Mouse (Mus musculus) intestine, embryonic 15.5 days (tissue): Measurements from ENCODE around the gene Hsp90ab1. TPM values are rescaled to one million over a fixed set of nuclear protein-coding genes. Genes with fewer than 3 reads are reported as not detected.

Experiments
- ATAC-seq: fragments of 200-750 bp; cut with Nextera tagmentation; 2 replicates; pipeline ENCODE4 v1.8.0; 2017; ENCODE audit warnings: moderate TSS enrichment, moderate library complexity
- H3K27ac ChIP-seq: fragments of 300-500 bp; sonication (generic); 2 replicates; pipeline ENCODE4 v1.5.1; 2015; ENCODE audit warnings: mild to moderate bottlenecking, inconsistent platforms
- H3K27me3 ChIP-seq: fragments of 300-500 bp; sonication (generic); replicated peaks from 2 replicates; pipeline ENCODE4 v1.6.1; 2015; ENCODE audit warnings: inconsistent platforms
- H3K36me3 ChIP-seq: fragments of 300-500 bp; sonication (generic); 2 replicates; pipeline ENCODE4 v1.6.1; 2015; ENCODE audit warnings: inconsistent platforms
- H3K4me1 ChIP-seq: fragments of 300-500 bp; sonication (generic); replicated peaks from 2 replicates; pipeline ENCODE4 v1.6.1; 2015; ENCODE audit warnings: inconsistent platforms
- H3K4me2 ChIP-seq: fragments of 300-500 bp; sonication (generic); replicated peaks from 2 replicates; pipeline ENCODE4 v1.6.1; 2015; ENCODE audit warnings: mild to moderate bottlenecking, inconsistent platforms
- H3K4me3 ChIP-seq: fragments of 300-500 bp; sonication (generic); replicated peaks from 2 replicates; pipeline ENCODE4 v1.5.1; 2015; ENCODE audit warnings: inconsistent platforms
- H3K9ac ChIP-seq: fragments of 300-500 bp; sonication (generic); 2 replicates; pipeline ENCODE4 v1.6.1; 2015; ENCODE audit warnings: inconsistent platforms
- H3K9me3 ChIP-seq: fragments of 300-500 bp; sonication (generic); 2 replicates; pipeline ENCODE4 v1.6.1; 2016; ENCODE audit warnings: inconsistent platforms
- WGBS: fragments of 180-500 bp; shearing (Covaris S2); methylation state at CpG from one replicate; pipeline ENCODE4 v1.1.7; 2015; 5-methylcytosine and 5-hydroxymethylcytosine counted together
- polyA plus RNA-seq: library from polyadenylated mRNA; unstranded; fragments of >200 nt; fragmentation: Nextera tagmentation; extraction: Ambion mirVana; gene quantifications from 2 replicates; pipeline ENCODE4 v1.2.1, GENCODE M21; 2015

Hsp90ab1 gene
- polyA plus RNA-seq, 1 experiment from 2014 or later = 1,578 TPM

DNA sequence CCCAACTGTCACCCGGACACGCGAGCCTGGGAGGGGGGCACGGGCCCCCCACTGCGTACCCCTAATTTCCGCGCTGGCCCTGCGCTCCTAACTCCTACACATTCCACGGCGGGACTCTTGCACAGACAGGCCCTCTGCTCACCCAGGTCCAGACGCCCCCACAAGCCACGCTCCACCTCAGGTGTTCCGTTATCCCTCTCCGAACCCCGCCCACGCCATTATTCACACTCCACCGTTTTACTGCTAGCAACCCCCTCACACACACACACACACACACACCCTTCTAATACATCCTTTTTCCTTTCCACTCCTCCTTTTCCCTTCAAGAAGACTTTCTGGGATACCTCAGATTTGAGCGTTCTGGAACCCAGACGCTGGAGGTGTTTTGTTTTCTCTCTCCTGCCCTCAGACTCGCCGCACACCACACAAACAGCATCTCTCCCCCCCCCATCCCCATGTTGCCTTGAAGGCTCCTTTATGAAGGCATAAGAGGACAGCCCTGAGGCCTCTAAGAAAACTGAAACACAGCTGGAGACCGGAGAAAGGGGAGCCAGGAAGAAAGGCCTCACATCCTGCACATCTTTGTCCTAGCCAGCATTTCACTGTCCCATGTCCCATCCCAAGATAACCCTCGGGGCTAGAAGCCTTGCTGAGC lies 22.8 kb upstream of the Hsp90ab1 start:
- no peaks in the 10 kb centered on the region for H3K9me3 ChIP-seq
- peak overlapping the region; percentile 64 for H3K9ac ChIP-seq
- ATAC-seq = 0 out of 2 replicates have a peak, but pooled peaks have one; percentile 6
- 0 out of 2 replicates have a peak overlapping the region, but pooled peaks have one; percentile 17 for H3K27ac ChIP-seq
- H3K4me1 ChIP-seq = peaks cover 87% of the 10 kb centered on the region
- no peaks in the 10 kb centered on the region; the same call in 1 of the 2 replicates for H3K27me3 ChIP-seq
- H3K4me2 ChIP-seq = peak overlapping the region; percentile 99
- H3K36me3 ChIP-seq = no peaks in the 10 kb centered on the region
- peak overlapping the region; percentile 56 for H3K4me3 ChIP-seq
- WGBS = 14% methylated on average over 23 of the region's 23 CpGs

- peak overlapping the region; percentile 99 for H3K4me2 ChIP-seq
- no peaks in the 10 kb centered on the region for H3K36me3 ChIP-seq
- H3K9ac ChIP-seq = peak overlapping the region; percentile 64
- no peaks in the 10 kb centered on the region for H3K9me3 ChIP-seq
- peak; percentile 75 for ATAC-seq
- H3K4me3 ChIP-seq = peak overlapping the region; percentile 56
- WGBS = under 1% methylated on average over 58 of the region's 58 CpGs
- peaks cover 86% of the 10 kb centered on the region for H3K4me1 ChIP-seq
- H3K27me3 ChIP-seq = no peaks in the 10 kb centered on the region; the same call in 1 of the 2 replicates
- peak overlapping the region; percentile 34; the same call in 1 of the 2 replicates for H3K27ac ChIP-seq
These were observed 22.0 kb upstream of the Hsp90ab1 start for GRCm38 (mm10) chr17:45594881-45595735.

- WGBS = 52% methylated on average over 8 of the region's 8 CpGs
- H3K9ac ChIP-seq = no peak overlapping the region; the same call in 1 of the 2 replicates
- no peak for ATAC-seq
- H3K36me3 ChIP-seq = no peaks in the 10 kb centered on the region
- no peaks in the 10 kb centered on the region for H3K9me3 ChIP-seq
- no peaks in the 10 kb centered on the region for H3K27me3 ChIP-seq
- peak overlapping the region; percentile 56 for H3K4me3 ChIP-seq
- H3K27ac ChIP-seq = no peak overlapping the region
- H3K4me1 ChIP-seq = peaks cover 77% of the 10 kb centered on the region
- H3K4me2 ChIP-seq = peak overlapping the region; percentile 99
These were observed 21.1 kb upstream of the Hsp90ab1 start for GRCm38 (mm10) chr17:45594195-45594594.

DNA sequence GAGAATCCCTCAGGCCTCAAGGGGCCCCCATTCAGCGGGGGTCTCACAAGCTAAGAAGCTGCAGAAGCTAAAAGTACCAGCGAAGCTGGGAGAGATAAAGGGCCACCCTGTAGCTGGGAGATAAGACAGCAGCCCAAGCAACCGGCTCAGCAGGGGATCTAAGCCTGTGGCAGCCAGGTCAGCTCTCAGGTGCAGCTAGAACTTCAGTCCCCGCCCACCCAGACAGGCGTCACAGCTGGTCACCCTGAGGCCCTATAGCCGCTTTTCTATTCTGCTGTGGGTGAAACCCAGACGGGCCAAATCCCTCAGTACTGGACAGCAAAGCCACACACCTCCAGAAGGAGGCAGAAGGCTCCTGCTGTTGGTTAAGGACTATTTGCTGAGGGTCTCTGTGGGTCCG lies 20.4 kb upstream of the Hsp90ab1 start:
- H3K9me3 ChIP-seq = no peaks in the 10 kb centered on the region
- H3K36me3 ChIP-seq = no peaks in the 10 kb centered on the region
- H3K27ac ChIP-seq = peak overlapping the region; percentile 27; the same call in 1 of the 2 replicates
- 40% methylated on average over 8 of the region's 8 CpGs for WGBS
- H3K27me3 ChIP-seq = no peaks in the 10 kb centered on the region
- H3K4me2 ChIP-seq = peak overlapping the region; percentile 99
- H3K4me3 ChIP-seq = no peak overlapping the region
- H3K9ac ChIP-seq = no peak overlapping the region; the same call in 1 of the 2 replicates
- ATAC-seq = 0 out of 2 replicates have a peak, but pooled peaks have one; percentile 36
- H3K4me1 ChIP-seq = peaks cover 72% of the 10 kb centered on the region

GRCm38 (mm10) chr17:45592606-45593431 lies 19.7 kb upstream of the Hsp90ab1 start:
- Histone ChIP-seq H3K9ac (peak overlapping the region; percentile 17; the same call in 1 of the 2 replicates), H3K4me3 (0 out of 2 replicates have a peak overlapping the region, but pooled peaks have one; percentile 6), H3K4me1 (peaks cover 65% of the 10 kb centered on the region), H3K27ac (peak overlapping the region; percentile 22; the same call in 1 of the 2 replicates), H3K9me3 (no peaks in the 10 kb centered on the region), H3K27me3 (no peaks in the 10 kb centered on the region), H3K36me3 (no peaks in the 10 kb centered on the region), H3K4me2 (peak overlapping the region; percentile 99)
- no peak for ATAC-seq
- WGBS = 45% methylated on average over 8 of the region's 8 CpGs

- no peak for ATAC-seq
- H3K27ac ChIP-seq = no peak overlapping the region
- no peaks in the 10 kb centered on the region for H3K27me3 ChIP-seq
- 43% methylated on average over 16 of the region's 16 CpGs for WGBS
- H3K36me3 ChIP-seq = peaks cover 4% of the 10 kb centered on the region; the same call in 1 of the 2 replicates
- no peaks in the 10 kb centered on the region for H3K9me3 ChIP-seq
- H3K9ac ChIP-seq = peak overlapping the region; percentile 17
- H3K4me2 ChIP-seq = peak overlapping the region; percentile 99
- peaks cover 61% of the 10 kb centered on the region for H3K4me1 ChIP-seq
- 0 out of 2 replicates have a peak overlapping the region, but pooled peaks have one; percentile 6 for H3K4me3 ChIP-seq
These were observed 18.9 kb upstream of the Hsp90ab1 start for GRCm38 (mm10) chr17:45591701-45592605.

DNA sequence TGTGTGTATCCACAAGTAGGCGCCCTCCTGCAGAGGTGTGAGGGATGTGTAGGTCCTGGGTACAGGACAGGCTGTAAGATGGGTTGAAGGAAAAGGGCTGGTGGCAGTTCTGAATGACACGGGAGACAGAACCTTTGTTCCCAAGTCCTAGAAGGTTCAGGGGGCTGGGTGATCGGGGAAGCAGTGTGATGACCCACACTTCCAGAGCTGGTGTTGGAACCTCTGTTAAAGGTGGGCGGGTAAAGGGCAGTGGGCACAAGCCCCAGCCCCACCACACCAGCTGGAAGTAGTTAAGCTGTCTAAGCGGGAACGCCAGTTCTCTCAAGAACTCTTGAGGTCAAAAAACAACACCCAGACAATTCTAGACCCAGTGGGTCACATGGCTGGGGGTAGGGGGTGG lies 17.3 kb upstream of the Hsp90ab1 start:
- peaks cover 52% of the 10 kb centered on the region for H3K4me1 ChIP-seq

DNA sequence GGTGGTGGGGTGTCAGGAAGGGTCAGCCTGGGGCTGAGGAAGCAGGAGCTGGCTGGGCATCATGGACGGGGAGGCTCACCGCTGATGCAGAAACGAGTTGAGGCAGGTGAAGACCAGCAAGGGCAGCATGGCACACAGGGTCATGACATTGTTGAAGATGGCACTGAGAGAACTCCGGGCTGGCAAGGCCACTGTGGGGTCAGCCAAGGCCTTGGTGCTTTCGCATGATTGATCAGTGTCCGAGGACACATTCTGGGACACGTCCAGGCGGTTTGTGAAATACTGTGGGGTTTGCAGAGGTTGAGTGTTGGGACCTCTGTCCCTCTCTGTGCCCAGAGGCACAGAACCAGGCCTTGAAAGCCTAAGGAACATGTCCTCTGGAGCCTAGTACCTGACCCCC lies 16.8 kb upstream of the Hsp90ab1 start:
- Histone ChIP-seq H3K4me3 (no peak overlapping the region), H3K36me3 (peaks cover 5% of the 10 kb centered on the region; the same call in 1 of the 2 replicates), H3K9me3 (no peaks in the 10 kb centered on the region), H3K4me1 (peaks cover 50% of the 10 kb centered on the region), H3K27ac (no peak overlapping the region), H3K4me2 (no peak overlapping the region), H3K27me3 (no peaks in the 10 kb centered on the region), H3K9ac (no peak overlapping the region)
- 95% methylated on average over 8 of the region's 8 CpGs for WGBS
- ATAC-seq = no peak

More for the DNA sequence above, 17.3 kb upstream of the Hsp90ab1 start:
- Histone ChIP-seq H3K4me3 (no peak overlapping the region), H3K27me3 (no peaks in the 10 kb centered on the region), H3K9me3 (no peaks in the 10 kb centered on the region), H3K36me3 (peaks cover 5% of the 10 kb centered on the region; the same call in 1 of the 2 replicates), H3K9ac (no peak overlapping the region), H3K4me2 (no peak overlapping the region), H3K27ac (no peak overlapping the region)
- WGBS = 77% methylated on average over 6 of the region's 6 CpGs
- no peak for ATAC-seq

DNA sequence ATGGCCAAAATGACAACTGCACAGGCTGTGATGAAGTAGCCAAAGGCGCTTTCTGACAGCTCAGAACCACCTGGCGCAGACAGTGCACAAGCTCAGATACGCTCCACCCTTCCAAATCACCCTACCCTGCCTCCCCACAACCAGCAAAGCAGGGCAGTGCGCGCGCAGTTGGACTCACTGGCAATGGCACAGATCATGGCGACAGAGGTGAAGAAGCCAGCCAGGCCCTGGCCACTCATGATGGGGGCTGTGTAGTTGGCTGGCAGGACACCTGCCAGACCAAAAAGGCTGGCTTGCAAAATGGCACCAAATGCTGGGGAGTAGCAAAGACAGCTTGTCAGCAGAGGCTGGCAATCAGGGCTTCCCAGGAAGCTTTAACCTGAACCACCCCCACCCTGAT lies 16.2 kb upstream of the Hsp90ab1 start:
- Histone ChIP-seq H3K4me1 (peaks cover 49% of the 10 kb centered on the region), H3K36me3 (peaks cover 5% of the 10 kb centered on the region; the same call in 1 of the 2 replicates), H3K4me3 (no peak overlapping the region), H3K27ac (no peak overlapping the region), H3K9me3 (no peaks in the 10 kb centered on the region), H3K9ac (no peak overlapping the region), H3K4me2 (no peak overlapping the region), H3K27me3 (no peaks in the 10 kb centered on the region)
- ATAC-seq = no peak
- 97% methylated on average over 7 of the region's 7 CpGs for WGBS

GRCm38 (mm10) chr17:45588370-45588769 lies 15.3 kb upstream of the Hsp90ab1 start:
- no peak overlapping the region for H3K27ac ChIP-seq
- H3K4me1 ChIP-seq = peaks cover 42% of the 10 kb centered on the region
- H3K9me3 ChIP-seq = no peaks in the 10 kb centered on the region
- WGBS = 89% methylated on average over 7 of the region's 7 CpGs
- H3K9ac ChIP-seq = no peak overlapping the region
- no peak for ATAC-seq
- H3K27me3 ChIP-seq = no peaks in the 10 kb centered on the region
- no peak overlapping the region for H3K4me3 ChIP-seq
- H3K4me2 ChIP-seq = no peak overlapping the region
- peaks cover 5% of the 10 kb centered on the region; the same call in 1 of the 2 replicates for H3K36me3 ChIP-seq

DNA sequence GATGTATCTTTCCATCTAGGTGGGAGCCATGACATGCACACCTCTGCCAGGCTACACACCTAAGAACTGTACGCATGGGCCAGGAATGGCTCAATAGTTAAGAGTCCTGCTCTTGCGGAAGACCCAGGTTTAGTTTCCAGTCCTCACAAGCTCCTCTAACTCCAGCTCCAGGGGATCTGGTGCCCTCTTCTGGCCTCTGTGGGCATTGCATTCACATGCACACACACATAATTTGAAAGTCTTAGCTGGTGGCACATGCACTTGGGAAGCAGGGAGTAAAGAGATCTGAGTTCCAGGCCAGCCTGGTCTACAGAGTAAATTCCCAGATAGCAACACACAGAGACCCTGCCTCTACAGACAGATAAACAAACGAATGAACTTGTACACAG lies 13.4 kb upstream of the Hsp90ab1 start:
- Histone ChIP-seq H3K9ac (no peak overlapping the region), H3K4me3 (no peak overlapping the region), H3K36me3 (peaks cover 5% of the 10 kb centered on the region; the same call in 1 of the 2 replicates), H3K27me3 (no peaks in the 10 kb centered on the region), H3K27ac (0 out of 2 replicates have a peak overlapping the region, but pooled peaks have one; percentile 80), H3K4me2 (no peak overlapping the region), H3K9me3 (no peaks in the 10 kb centered on the region), H3K4me1 (peaks cover 23% of the 10 kb centered on the region)
- WGBS = 98% methylated on average over 3 of the region's 3 CpGs
- no peak for ATAC-seq
